Mouse (Mus musculus) gastrocnemius, adult 2 months (tissue): ENCODE results near the gene Hsd17b13. TPM values are rescaled to one million over a fixed set of nuclear protein-coding genes. Genes with fewer than 3 reads are reported as not detected.
"Not testable (repeated sequence)": the region's sequence is repeated elsewhere in the genome, so short reads cannot be mapped to it uniquely, and the experiment has no call there.

Source experiments
- DNase-seq: peaks from one replicate; pipeline ENCODE4 v3.0.0; 2022
- H3K27ac ChIP-seq: fragments of 200-600 bp; 2 replicates; pipeline ENCODE4 v1.8.1; 2022; ENCODE audit warnings: mild to moderate bottlenecking
- H3K4me3 ChIP-seq: fragments of 200-600 bp; 2 replicates; pipeline ENCODE4 v1.8.1; 2022; ENCODE audit warnings: mild to moderate bottlenecking, moderate library complexity
- CTCF ChIP-seq: fragments of 200-600 bp; IDR thresholded peaks from 2 replicates; pipeline ENCODE4 v1.8.1; 2022; ENCODE audit warnings: antibody characterized with exemption, mild to moderate bottlenecking, moderate library complexity
- intact Hi-C: fragments of 180-260 bp; cut with DNase I; formaldehyde crosslinking; loops from one replicate; pipeline ENCODE4 v1.15.1; 2025
- total RNA-seq, 2 experiments: library from RNA; stranded (reverse); gene quantifications; 2 replicates each; pipeline ENCODE4 v1.2.3; 2021

Hsd17b13 gene
- total RNA-seq, 2 experiments from 2014 or later, result not detected

GRCm38 (mm10) chr5:103972801-103973200 lies 4.4 kb downstream of the Hsd17b13 start:
- intact Hi-C loops, result no loop called here
- peak overlapping the region; percentile 52 for H3K4me3 ChIP-seq
- no peak for DNase-seq
- no peak overlapping the region for H3K27ac ChIP-seq
- TF ChIP-seq CTCF, result no peak

GRCm38 (mm10) chr5:103972379-103972778 lies 4.8 kb downstream of the Hsd17b13 start:
- no peak for DNase-seq
- Histone ChIP-seq H3K4me3 (peak overlapping the region; percentile 52), H3K27ac (no peak overlapping the region)
- no peak for TF ChIP-seq CTCF
- intact Hi-C loops, result no loop called here

- intact Hi-C loops, result no loop called here
- no peak for DNase-seq
- H3K27ac ChIP-seq, result no peak overlapping the region
- no peak overlapping the region for H3K4me3 ChIP-seq
- no peak for TF ChIP-seq CTCF
Measured at GRCm38 (mm10) chr5:103971051-103971450, 6.2 kb downstream of the Hsd17b13 start.

- TF ChIP-seq CTCF, result no peak
- intact Hi-C loops, result no loop called here
- no peak overlapping the region for H3K4me3 ChIP-seq
- no peak for DNase-seq
- H3K27ac ChIP-seq, result no peak overlapping the region
Measured at GRCm38 (mm10) chr5:103962935-103963429, 14.2 kb downstream of the Hsd17b13 start.

GRCm38 (mm10) chr5:103954638-103955037 lies 22.6 kb downstream of the Hsd17b13 start:
- TF ChIP-seq CTCF, result no peak
- peak; percentile 34 for DNase-seq
- intact Hi-C loops, result no loop called here
- H3K27ac ChIP-seq, result peak overlapping the region; percentile 75
- no peak overlapping the region for H3K4me3 ChIP-seq

- Histone ChIP-seq H3K4me3 (no peak overlapping the region), H3K27ac (no peak overlapping the region)
- intact Hi-C loops, result no loop called here
- DNase-seq, result no peak
- TF ChIP-seq CTCF, result no peak
Measured at GRCm38 (mm10) chr5:103953135-103954083, 23.8 kb downstream of the Hsd17b13 start.

- DNase-seq, H3K4me3 ChIP-seq, H3K27ac ChIP-seq, intact Hi-C loops: not testable (repeated sequence)
Measured at GRCm38 (mm10) chr5:103950138-103950537, 27.1 kb downstream of the Hsd17b13 start.

- Histone ChIP-seq H3K4me3 (no peak overlapping the region), H3K27ac (no peak overlapping the region)
- DNase-seq, result no peak
- TF ChIP-seq CTCF, result no peak
- intact Hi-C loops, result no loop called here
Measured at GRCm38 (mm10) chr5:103943183-103943582, 34.0 kb downstream of the Hsd17b13 start.

GRCm38 (mm10) chr5:103939856-103940255 lies 37.4 kb downstream of the Hsd17b13 start:
- H3K27ac ChIP-seq, result no peak overlapping the region
- DNase-seq, result no peak
- no peak for TF ChIP-seq CTCF
- intact Hi-C loops, result no loop called here
- H3K4me3 ChIP-seq, result no peak overlapping the region

GRCm38 (mm10) chr5:103939350-103939652 lies 37.9 kb downstream of the Hsd17b13 start:
- intact Hi-C loops, result no loop called here
- no peak overlapping the region for H3K27ac ChIP-seq
- no peak for DNase-seq

GRCm38 (mm10) chr5:103938547-103939349 lies 38.5 kb downstream of the Hsd17b13 start:
- no peak overlapping the region for H3K4me3 ChIP-seq
- TF ChIP-seq CTCF, result no peak
- intact Hi-C loops, result no loop called here
- H3K27ac ChIP-seq, result no peak overlapping the region
- no peak for DNase-seq

More at GRCm38 (mm10) chr5:103939350-103939652, 37.9 kb downstream of the Hsd17b13 start:
- no peak overlapping the region for H3K4me3 ChIP-seq
- TF ChIP-seq CTCF, result no peak

GRCm38 (mm10) chr5:103936906-103937589 lies 40.2 kb downstream of the Hsd17b13 start:
- no peak overlapping the region for H3K27ac ChIP-seq
- TF ChIP-seq CTCF, result peak; percentile 71
- intact Hi-C loops, result no loop called here
- peak; percentile 51 for DNase-seq
- H3K4me3 ChIP-seq, result no peak overlapping the region

GRCm38 (mm10) chr5:103931924-103932323 lies 45.3 kb downstream of the Hsd17b13 start:
- DNase-seq, intact Hi-C loops, H3K4me3 ChIP-seq, H3K27ac ChIP-seq: not testable (repeated sequence)
